Mouse (Mus musculus) forebrain, embryonic 11.5 days (tissue): ENCODE data around the gene Megf11. TPM values are rescaled to one million over a fixed set of nuclear protein-coding genes. Genes with fewer than 3 reads are reported as not detected.

ENCODE experiments used
- ATAC-seq: fragments of 200-750 bp; cut with Nextera tagmentation; replicated peaks from 2 replicates; pipeline ENCODE4 v1.8.0; 2017; ENCODE audit warnings: moderate TSS enrichment; ENCODE audit not compliant: low FRiP score
- DNase-seq: peaks from one replicate; pipeline ENCODE4 v3.0.0-alpha.2; 2017; ENCODE audit warnings: low spot score
- H3K27ac ChIP-seq: fragments of 300-500 bp; sonication (generic); 2 replicates; pipeline ENCODE4 v1.5.1; 2014; ENCODE audit warnings: low read depth, low read length
- H3K27me3 ChIP-seq: fragments of 300-500 bp; sonication (generic); 2 replicates; pipeline ENCODE4 v1.6.1; 2014; ENCODE audit warnings: mild to moderate bottlenecking, low read length, mixed read lengths; ENCODE audit not compliant: control insufficient read depth, insufficient read depth
- H3K36me3 ChIP-seq: fragments of 300-500 bp; sonication (generic); 2 replicates; pipeline ENCODE4 v1.6.1; 2014; ENCODE audit warnings: mild to moderate bottlenecking, low read length, moderate library complexity, mixed read lengths; ENCODE audit not compliant: control insufficient read depth, insufficient read depth
- H3K4me1 ChIP-seq: fragments of 300-500 bp; sonication (generic); replicated peaks from 2 replicates; pipeline ENCODE4 v1.6.1; 2014; ENCODE audit warnings: low read length, mixed read lengths; ENCODE audit not compliant: control insufficient read depth, insufficient read depth
- H3K4me2 ChIP-seq: fragments of 300-500 bp; sonication (generic); 2 replicates; pipeline ENCODE4 v1.6.1; 2014; ENCODE audit warnings: low read depth, mild to moderate bottlenecking, low read length, moderate library complexity, mixed read lengths; ENCODE audit not compliant: severe bottlenecking
- H3K4me3 ChIP-seq: fragments of 300-500 bp; sonication (generic); 2 replicates; pipeline ENCODE4 v1.5.1; 2014; ENCODE audit warnings: low read depth, low read length
- H3K9ac ChIP-seq: fragments of 300-500 bp; sonication (generic); 2 replicates; pipeline ENCODE4 v1.6.1; 2014; ENCODE audit warnings: low read length
- H3K9me3 ChIP-seq: fragments of 300-500 bp; sonication (generic); 2 replicates; pipeline ENCODE4 v1.6.1; 2016; ENCODE audit warnings: low read length, mixed read lengths; ENCODE audit not compliant: control insufficient read depth
- WGBS: fragments of 180-500 bp; shearing (Covaris S2); extraction: QIAGEN DNeasy Blood & Tissue Kit; methylation state at CpG from one replicate; pipeline ENCODE4 v1.1.7; 2014; 5-methylcytosine and 5-hydroxymethylcytosine counted together
- polyA plus RNA-seq: library from polyadenylated mRNA; unstranded; fragments of >200 nt; fragmentation: Nextera tagmentation; extraction: Ambion mirVana; gene quantifications from 2 replicates; pipeline ENCODE4 v1.2.1, GENCODE M21; 2014

Megf11 gene
- polyA plus RNA-seq, 1 experiment from 2014 or later = 3.3 TPM

DNA sequence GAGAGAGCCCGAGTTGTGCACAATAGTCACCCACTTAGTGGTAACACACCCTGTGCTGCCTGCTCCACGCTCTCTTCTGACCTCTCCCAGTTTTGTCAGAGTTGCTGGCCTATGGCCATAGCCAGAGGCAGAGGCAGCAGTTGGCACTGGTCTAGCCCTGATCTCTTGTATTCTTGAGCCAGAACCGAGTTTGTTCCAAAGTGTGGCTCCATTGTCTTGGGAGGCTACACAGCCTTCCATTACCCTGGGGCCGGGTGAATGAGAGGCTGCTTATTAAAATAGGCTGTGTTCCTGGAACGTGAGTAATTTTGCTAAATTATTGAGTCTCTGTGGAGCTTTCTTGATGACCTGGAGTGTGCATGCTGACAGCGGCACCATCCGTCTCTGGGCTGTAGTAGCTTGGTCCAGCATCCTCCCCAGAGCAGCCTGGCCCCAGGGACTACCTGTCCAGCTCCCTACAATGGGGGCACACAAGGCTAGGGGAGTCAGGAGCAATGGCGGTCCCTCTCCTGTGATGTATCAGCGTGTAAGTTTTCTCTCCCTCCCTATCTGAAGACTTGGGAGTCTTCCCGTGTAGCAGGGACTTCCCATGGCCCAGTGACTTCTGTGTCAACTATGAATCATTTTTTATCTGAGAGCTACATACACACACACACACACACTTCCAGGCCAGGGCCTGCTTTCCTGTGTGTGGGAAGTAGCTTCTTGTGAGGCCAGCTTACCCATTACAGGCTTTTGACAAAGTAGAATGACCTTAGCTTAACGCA lies 121.2 kb downstream of the Megf11 start:
- H3K9me3 ChIP-seq = no peaks in the 10 kb centered on the region
- 76% methylated on average over 11 of the region's 11 CpGs for WGBS
- ATAC-seq (no peak), DNase-seq (no peak)
- H3K27ac ChIP-seq = no peak overlapping the region
- no peak overlapping the region for H3K4me2 ChIP-seq
- H3K36me3 ChIP-seq = no peaks in the 10 kb centered on the region
- H3K9ac ChIP-seq = no peak overlapping the region
- H3K27me3 ChIP-seq = no peaks in the 10 kb centered on the region
- no peak overlapping the region for H3K4me3 ChIP-seq
- H3K4me1 ChIP-seq = no peaks in the 10 kb centered on the region

DNA sequence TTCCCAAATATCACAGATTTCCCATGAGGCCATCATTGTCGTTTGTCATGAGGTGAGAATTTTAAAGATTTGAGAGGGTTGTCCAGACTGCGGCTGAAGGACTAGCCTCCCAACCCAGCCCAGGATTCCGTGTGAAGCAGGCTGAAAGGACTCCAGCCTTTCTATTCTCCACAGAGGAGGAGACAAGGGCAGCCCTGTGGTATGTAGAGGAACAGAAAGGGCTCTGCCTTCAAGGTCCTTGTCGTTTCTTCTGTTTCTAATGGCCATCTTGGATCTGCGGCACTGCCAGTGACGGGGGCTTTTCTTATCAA lies 121.7 kb downstream of the Megf11 start:
- H3K4me2 ChIP-seq = no peak overlapping the region
- H3K4me3 ChIP-seq = no peak overlapping the region
- no peak for ATAC-seq
- H3K9ac ChIP-seq = no peak overlapping the region
- H3K27ac ChIP-seq = no peak overlapping the region
- no peak for DNase-seq
- 54% methylated on average over 6 of the region's 6 CpGs for WGBS
- H3K36me3 ChIP-seq = no peaks in the 10 kb centered on the region
- H3K9me3 ChIP-seq = no peaks in the 10 kb centered on the region
- no peaks in the 10 kb centered on the region for H3K27me3 ChIP-seq
- no peaks in the 10 kb centered on the region for H3K4me1 ChIP-seq

DNA sequence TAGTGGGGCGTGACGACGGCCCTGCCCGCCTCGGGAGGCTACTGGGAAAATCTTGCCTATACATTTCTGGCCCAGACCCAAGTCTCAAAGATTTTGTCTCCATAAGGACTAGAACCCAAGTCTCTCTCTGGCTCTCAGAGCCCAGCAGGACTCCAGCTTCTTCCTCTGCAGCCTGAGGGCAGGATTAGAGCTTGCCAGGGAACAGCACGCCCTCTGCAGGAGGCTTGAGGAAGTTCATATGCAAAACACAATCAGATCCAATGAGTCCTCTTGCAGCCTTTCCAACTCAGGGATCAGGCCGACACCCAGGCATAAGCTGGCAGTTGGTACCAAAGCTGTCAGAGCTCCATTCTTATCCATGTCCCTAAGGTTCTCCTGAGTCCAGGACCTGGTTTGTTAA lies 122.6 kb downstream of the Megf11 start:
- Histone ChIP-seq H3K36me3 (no peaks in the 10 kb centered on the region), H3K27me3 (no peaks in the 10 kb centered on the region), H3K4me1 (no peaks in the 10 kb centered on the region), H3K9me3 (no peaks in the 10 kb centered on the region), H3K4me2 (no peak overlapping the region), H3K9ac (no peak overlapping the region), H3K27ac (no peak overlapping the region), H3K4me3 (no peak overlapping the region)
- WGBS = 39% methylated on average over 7 of the region's 7 CpGs
- no peak for ATAC-seq
- DNase-seq = peak; percentile 58

DNA sequence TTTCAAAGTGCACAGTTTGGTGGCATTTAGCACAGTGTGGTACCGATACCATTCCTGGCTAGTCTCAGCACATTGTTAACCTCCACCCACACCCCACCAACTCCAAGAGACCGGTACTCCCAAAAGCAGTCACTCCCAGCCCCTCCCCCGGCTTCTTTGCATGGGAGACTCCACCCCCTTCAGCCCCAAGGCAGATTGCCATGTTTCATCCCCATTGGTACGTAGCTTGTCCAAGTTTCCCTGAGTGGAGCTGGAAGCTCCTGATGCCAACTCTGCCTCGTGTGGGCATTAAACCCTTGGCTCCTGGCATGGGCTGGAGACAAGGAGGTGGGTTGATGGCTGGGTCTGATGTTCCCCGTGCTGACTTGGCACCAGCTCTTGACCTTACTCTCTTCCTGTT lies 129.4 kb downstream of the Megf11 start:
- 70% methylated on average over 6 of the region's 6 CpGs for WGBS
- H3K27ac ChIP-seq = no peak overlapping the region
- ATAC-seq = no peak

DNA sequence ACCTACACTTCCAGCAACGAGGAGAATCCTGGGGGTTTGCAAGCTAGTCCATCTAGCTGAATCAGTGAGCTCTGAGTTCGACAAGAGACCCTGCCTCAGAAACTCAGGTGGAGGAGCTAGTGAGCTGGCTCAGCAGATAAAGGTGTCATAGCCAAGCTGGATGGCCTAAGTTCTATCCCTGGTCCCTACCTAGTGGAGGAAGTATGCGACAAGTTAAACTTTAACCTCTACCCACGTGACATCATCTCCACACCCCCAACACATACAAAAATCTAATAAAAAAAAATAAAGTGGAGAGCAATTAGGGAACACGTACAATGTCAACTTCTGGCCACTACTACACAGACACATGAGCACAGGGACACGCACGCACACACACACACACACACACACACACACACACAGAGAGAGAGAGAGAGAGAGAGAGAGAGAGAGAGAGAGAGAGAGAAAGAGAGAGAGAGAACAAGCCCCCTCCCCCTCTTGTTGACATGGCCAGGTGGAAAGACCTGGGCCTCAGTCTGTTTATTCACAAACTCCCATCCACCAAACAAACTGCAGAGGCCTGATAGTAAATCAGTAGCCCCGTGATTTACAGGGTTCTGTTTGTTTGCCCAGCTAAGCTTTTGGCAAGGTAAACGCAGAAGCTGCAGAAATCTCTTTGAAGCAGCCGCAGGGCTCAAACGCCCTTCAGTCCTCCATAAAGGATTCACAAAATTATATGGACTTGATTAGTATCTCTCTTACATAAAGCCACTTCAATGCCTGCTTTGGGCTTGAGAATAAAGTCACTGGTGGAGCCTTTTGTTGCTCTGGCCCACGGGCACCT lies 134.7 kb downstream of the Megf11 start:
- H3K9me3 ChIP-seq = no peaks in the 10 kb centered on the region
- no peak overlapping the region for H3K4me2 ChIP-seq
- WGBS = 52% methylated on average over 12 of the region's 12 CpGs
- H3K4me1 ChIP-seq = 0 out of 2 replicates have a peak, but pooled peaks cover 3% of the 10 kb centered on the region
- no peaks in the 10 kb centered on the region; the same call in 1 of the 2 replicates for H3K27me3 ChIP-seq
- H3K36me3 ChIP-seq = no peaks in the 10 kb centered on the region
- no peak overlapping the region for H3K4me3 ChIP-seq
- ATAC-seq = no peak
- DNase-seq = no peak
- H3K27ac ChIP-seq = no peak overlapping the region
- H3K9ac ChIP-seq = no peak overlapping the region

More for the DNA sequence above, 129.4 kb downstream of the Megf11 start:
- Histone ChIP-seq H3K4me1 (no peaks in the 10 kb centered on the region), H3K36me3 (no peaks in the 10 kb centered on the region), H3K4me3 (no peak overlapping the region), H3K27me3 (no peaks in the 10 kb centered on the region; the same call in 1 of the 2 replicates), H3K9me3 (no peaks in the 10 kb centered on the region), H3K9ac (no peak overlapping the region), H3K4me2 (no peak overlapping the region)
- no peak for DNase-seq

DNA sequence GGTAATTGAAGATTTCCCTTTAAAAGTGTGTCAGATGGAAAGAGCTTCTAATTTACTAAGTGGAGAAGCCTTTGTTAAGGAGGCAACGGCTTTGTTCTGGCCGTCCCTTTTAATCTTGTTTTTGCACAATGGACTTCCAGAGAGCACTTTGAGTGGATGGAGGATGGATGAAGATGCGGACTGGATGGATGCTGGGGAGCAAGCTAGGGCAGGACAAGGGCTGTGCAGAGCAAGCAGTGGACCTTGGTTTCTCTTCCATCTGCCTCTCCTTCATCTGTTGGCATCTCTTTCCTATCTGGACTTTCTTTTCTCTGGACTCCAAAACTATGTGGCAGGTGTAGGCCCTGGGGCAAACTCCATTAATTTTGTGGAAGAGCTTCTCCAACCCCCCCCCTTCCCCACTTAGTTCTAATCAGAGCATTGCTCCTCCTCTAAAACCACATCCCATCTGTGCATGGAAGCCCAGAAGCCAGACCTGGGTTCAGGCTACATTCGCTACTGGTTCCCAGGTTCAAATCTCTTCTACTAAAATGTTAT lies 135.4 kb downstream of the Megf11 start:
- Histone ChIP-seq H3K9me3 (no peaks in the 10 kb centered on the region), H3K27ac (no peak overlapping the region), H3K36me3 (no peaks in the 10 kb centered on the region), H3K27me3 (no peaks in the 10 kb centered on the region; the same call in 1 of the 2 replicates), H3K9ac (no peak overlapping the region), H3K4me1 (0 out of 2 replicates have a peak, but pooled peaks cover 3% of the 10 kb centered on the region), H3K4me2 (no peak overlapping the region), H3K4me3 (no peak overlapping the region)
- 33% methylated on average over 4 of the region's 4 CpGs for WGBS
- ATAC-seq (no peak), DNase-seq (no peak)

DNA sequence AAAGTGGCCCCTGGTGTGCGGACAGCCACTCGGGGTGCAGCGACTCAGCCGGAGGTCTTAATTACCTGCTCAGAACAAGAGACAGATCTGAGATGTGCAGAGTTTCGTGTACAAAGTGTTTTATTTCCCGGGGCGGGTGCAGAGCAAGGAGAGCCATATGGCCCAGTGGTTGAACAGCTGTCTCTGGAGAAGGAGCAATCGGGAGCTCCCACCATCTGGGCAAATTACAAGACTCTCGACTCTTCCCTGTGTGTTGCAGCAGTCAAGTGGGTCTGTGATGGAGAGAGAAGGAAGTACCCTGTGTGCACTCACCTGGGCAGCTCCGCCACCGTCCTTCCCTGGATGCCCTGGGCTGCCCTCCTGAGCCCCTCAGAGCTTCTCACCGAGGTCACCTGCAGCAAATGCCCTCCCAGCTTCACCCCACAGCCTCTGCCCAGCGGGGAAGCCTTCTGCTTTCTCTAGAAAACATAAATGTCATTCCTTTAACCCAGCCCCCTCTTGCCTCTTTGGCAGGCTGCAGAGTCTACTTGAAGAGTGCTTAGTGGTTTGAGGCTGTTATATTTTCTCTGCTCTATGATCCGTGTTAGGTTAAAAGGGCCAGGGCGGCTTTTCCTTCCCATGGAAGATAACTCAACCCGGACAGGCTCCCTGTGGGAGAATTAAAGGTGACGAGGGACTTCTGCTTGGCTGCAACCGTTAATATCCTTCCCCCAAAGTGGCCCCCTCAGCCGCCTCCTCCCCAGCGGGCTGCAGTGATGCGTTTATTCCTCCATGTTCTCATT lies 138.0 kb downstream of the Megf11 start:
- 61% methylated on average over 21 of the region's 21 CpGs for WGBS
- Histone ChIP-seq H3K4me2 (no peak overlapping the region), H3K4me1 (0 out of 2 replicates have a peak, but pooled peaks cover 3% of the 10 kb centered on the region), H3K9me3 (no peaks in the 10 kb centered on the region), H3K4me3 (no peak overlapping the region), H3K27me3 (no peaks in the 10 kb centered on the region; the same call in 1 of the 2 replicates), H3K36me3 (no peaks in the 10 kb centered on the region), H3K27ac (0 out of 2 replicates have a peak overlapping the region, but pooled peaks have one; percentile 6), H3K9ac (no peak overlapping the region)
- ATAC-seq = no peak
- DNase-seq = no peak

DNA sequence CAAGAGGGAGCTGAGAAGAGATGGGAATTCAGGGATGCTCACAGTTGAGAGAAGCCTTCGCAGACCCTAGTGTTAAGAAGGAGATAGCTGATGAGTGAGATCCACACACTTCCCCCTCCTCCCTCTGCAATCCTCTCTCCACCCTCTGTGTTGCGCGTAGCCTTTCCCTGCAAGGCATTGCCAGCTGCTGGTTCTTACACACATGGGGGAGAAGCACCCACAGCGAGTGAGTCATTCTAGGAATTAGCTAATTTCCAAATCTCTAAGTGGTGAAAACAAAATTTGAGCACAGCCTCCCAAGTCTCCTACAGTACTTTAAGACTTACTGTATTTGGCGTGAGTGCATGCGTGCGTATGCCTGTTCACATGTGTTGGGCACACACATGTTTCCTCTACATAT lies 142.6 kb downstream of the Megf11 start:
- no peak overlapping the region for H3K4me3 ChIP-seq
- DNase-seq (no peak), ATAC-seq (no peak)
- H3K9ac ChIP-seq = no peak overlapping the region
- WGBS = 97% methylated on average over 7 of the region's 7 CpGs
- H3K27me3 ChIP-seq = no peaks in the 10 kb centered on the region
- H3K4me1 ChIP-seq = no peaks in the 10 kb centered on the region
- H3K27ac ChIP-seq = no peak overlapping the region
- no peaks in the 10 kb centered on the region for H3K9me3 ChIP-seq
- H3K4me2 ChIP-seq = no peak overlapping the region
- H3K36me3 ChIP-seq = no peaks in the 10 kb centered on the region
